Mouse (Mus musculus) embryonic facial prominence, embryonic 13.5 days (tissue): ENCODE measurements around the gene Zfp580. TPM values are rescaled to one million over a fixed set of nuclear protein-coding genes. Genes with fewer than 3 reads are reported as not detected.
"Not testable (repeated sequence)": the region's sequence is repeated elsewhere in the genome, so short reads cannot be mapped to it uniquely, and the experiment has no call there.

Experiments used
- ATAC-seq: fragments of 200-750 bp; cut with Nextera tagmentation; 2 replicates; pipeline ENCODE4 v1.8.0; 2017; ENCODE audit warnings: low read depth; ENCODE audit not compliant: insufficient number of reproducible peaks, insufficient read depth, low FRiP score, low TSS enrichment
- H3K27ac ChIP-seq: fragments of 300-500 bp; sonication (generic); 2 replicates; pipeline ENCODE4 v1.5.1; 2015; ENCODE audit warnings: moderate library complexity, mild to moderate bottlenecking, inconsistent platforms
- H3K27me3 ChIP-seq: fragments of 300-500 bp; sonication (generic); 2 replicates; pipeline ENCODE4 v1.6.1; 2015; ENCODE audit warnings: mild to moderate bottlenecking, inconsistent platforms
- H3K36me3 ChIP-seq: fragments of 300-500 bp; sonication (generic); 2 replicates; pipeline ENCODE4 v1.6.1; 2015; ENCODE audit warnings: mild to moderate bottlenecking, inconsistent platforms
- H3K4me1 ChIP-seq: fragments of 300-500 bp; sonication (generic); 2 replicates; pipeline ENCODE4 v1.6.1; 2015; ENCODE audit warnings: inconsistent platforms
- H3K4me2 ChIP-seq: fragments of 300-500 bp; sonication (generic); 2 replicates; pipeline ENCODE4 v1.6.1; 2015; ENCODE audit warnings: moderate library complexity, mild to moderate bottlenecking, inconsistent platforms
- H3K4me3 ChIP-seq: fragments of 300-500 bp; sonication (generic); 2 replicates; pipeline ENCODE4 v1.5.1; 2015; ENCODE audit warnings: mild to moderate bottlenecking, inconsistent platforms
- H3K9ac ChIP-seq: fragments of 300-500 bp; sonication (generic); 2 replicates; pipeline ENCODE4 v1.6.1; 2015; ENCODE audit warnings: mild to moderate bottlenecking, inconsistent platforms
- H3K9me3 ChIP-seq: fragments of 300-500 bp; sonication (generic); 2 replicates; pipeline ENCODE4 v1.6.1; 2016; ENCODE audit warnings: inconsistent platforms
- WGBS: fragments of 180-500 bp; shearing (Covaris S2); methylation state at CpG from one replicate; pipeline ENCODE4 v1.1.7; 2015; ENCODE audit warnings: mixed read lengths; 5-methylcytosine and 5-hydroxymethylcytosine counted together
- polyA plus RNA-seq: library from polyadenylated mRNA; unstranded; fragments of >200 nt; fragmentation: Nextera tagmentation; extraction: Ambion mirVana; gene quantifications from 2 replicates; pipeline ENCODE4 v1.2.1, GENCODE M21; 2015

The Zfp580 gene
- polyA plus RNA-seq, 1 experiment from 2014 or later, result 45.9 TPM

- Histone ChIP-seq H3K27ac (peak overlapping the region; percentile 97), H3K4me2 (peak overlapping the region; percentile 84), H3K36me3 (peaks cover 37% of the 10 kb centered on the region), H3K4me1 (peaks cover 27% of the 10 kb centered on the region), H3K4me3 (peak overlapping the region; percentile 79), H3K9ac (peak overlapping the region; percentile 97)
- WGBS, result 26% methylated on average over 8 of the region's 8 CpGs
- H3K27me3 ChIP-seq, H3K9me3 ChIP-seq, ATAC-seq: not testable (repeated sequence)
These were observed 31.8 kb upstream of the Zfp580 start for GRCm38 (mm10) chr7:5019576-5019975.

- Histone ChIP-seq H3K4me3 (peak within 1 kb of the TSS; percentile 79), H3K9ac (peak within 1 kb of the TSS; percentile 97), H3K4me2 (peak within 1 kb of the TSS; percentile 84), H3K9me3 (no peaks in the 10 kb centered on the region), H3K27me3 (no peaks in the 10 kb centered on the region), H3K4me1 (peaks cover 27% of the 10 kb centered on the region), H3K36me3 (peaks cover 43% of the 10 kb centered on the region), H3K27ac (peak within 1 kb of the TSS; percentile 97)
- ATAC-seq, result peak; percentile 84
- whole genome bisulfite sequencing, result under 1% methylated on average over 49 of the region's 49 CpGs
These were observed 31.2 kb upstream of the Zfp580 start, which contains the start of the genes Zfp865 and Ccdc106 for GRCm38 (mm10) chr7:5020000-5020681. Gene Zfp865 (plus strand): TSS chr7:5020376. Gene Ccdc106 (plus strand): TSS chr7:5020553.

- H3K4me2 ChIP-seq, result peak overlapping the region; percentile 84
- WGBS, result 1% methylated on average over 14 of the region's 15 CpGs
- H3K9ac ChIP-seq, result peak overlapping the region; percentile 97
- H3K27me3 ChIP-seq, result no peaks in the 10 kb centered on the region
- H3K27ac ChIP-seq, result peak overlapping the region; percentile 97
- H3K9me3 ChIP-seq, result no peaks in the 10 kb centered on the region
- H3K4me1 ChIP-seq, result peaks cover 27% of the 10 kb centered on the region
- H3K4me3 ChIP-seq, result peak overlapping the region; percentile 79
- ATAC-seq, result no peak; the same call in 1 of the 2 replicates
- H3K36me3 ChIP-seq, result peaks cover 48% of the 10 kb centered on the region
These were observed 30.7 kb upstream of the Zfp580 start for GRCm38 (mm10) chr7:5020685-5021084.

GRCm38 (mm10) chr7:5021197-5021596 lies 30.1 kb upstream of the Zfp580 start:
- H3K9me3 ChIP-seq, result no peaks in the 10 kb centered on the region
- H3K4me2 ChIP-seq, result peak overlapping the region; percentile 84
- 43% methylated on average over 5 of the region's 5 CpGs for WGBS
- H3K27me3 ChIP-seq, result no peaks in the 10 kb centered on the region
- peak overlapping the region; percentile 79 for H3K4me3 ChIP-seq
- no peak for ATAC-seq
- H3K9ac ChIP-seq, result peak overlapping the region; percentile 97
- H3K27ac ChIP-seq, result peak overlapping the region; percentile 97
- peaks cover 53% of the 10 kb centered on the region for H3K36me3 ChIP-seq
- peaks cover 22% of the 10 kb centered on the region for H3K4me1 ChIP-seq

GRCm38 (mm10) chr7:5029543-5029942 lies 21.8 kb upstream of the Zfp580 start:
- Histone ChIP-seq H3K36me3 (peaks cover 98% of the 10 kb centered on the region), H3K4me3 (peak overlapping the region; percentile 16), H3K4me1 (no peaks in the 10 kb centered on the region), H3K9ac (no peak overlapping the region), H3K27me3 (no peaks in the 10 kb centered on the region), H3K4me2 (no peak overlapping the region), H3K27ac (no peak overlapping the region), H3K9me3 (peaks cover 41% of the 10 kb centered on the region)
- 97% methylated on average over 22 of the region's 22 CpGs for WGBS
- no peak for ATAC-seq

GRCm38 (mm10) chr7:5029946-5030345 lies 21.4 kb upstream of the Zfp580 start:
- no peak overlapping the region for H3K27ac ChIP-seq
- no peak overlapping the region for H3K9ac ChIP-seq
- no peaks in the 10 kb centered on the region for H3K27me3 ChIP-seq
- H3K4me1 ChIP-seq, result no peaks in the 10 kb centered on the region
- H3K36me3 ChIP-seq, result peaks cover 98% of the 10 kb centered on the region
- peaks cover 41% of the 10 kb centered on the region for H3K9me3 ChIP-seq
- H3K4me2 ChIP-seq, result no peak overlapping the region
- WGBS, result 94% methylated on average over 21 of the region's 21 CpGs
- no peak for ATAC-seq
- H3K4me3 ChIP-seq, result peak overlapping the region; percentile 16

GRCm38 (mm10) chr7:5030554-5031275 lies 20.6 kb upstream of the Zfp580 start:
- H3K36me3 ChIP-seq, result peaks cover 98% of the 10 kb centered on the region
- ATAC-seq, result no peak
- WGBS, result 89% methylated on average over 63 of the region's 63 CpGs
- H3K27ac ChIP-seq, result no peak overlapping the region
- H3K4me2 ChIP-seq, result no peak overlapping the region
- H3K27me3 ChIP-seq, result no peaks in the 10 kb centered on the region
- H3K4me1 ChIP-seq, result no peaks in the 10 kb centered on the region
- H3K4me3 ChIP-seq, result peak overlapping the region; percentile 16; the same call in 1 of the 2 replicates
- H3K9ac ChIP-seq, result no peak overlapping the region
- peaks cover 46% of the 10 kb centered on the region for H3K9me3 ChIP-seq

GRCm38 (mm10) chr7:5031496-5031895 lies 19.8 kb upstream of the Zfp580 start:
- Histone ChIP-seq H3K9ac (no peak overlapping the region), H3K4me3 (no peak overlapping the region), H3K27me3 (no peaks in the 10 kb centered on the region), H3K36me3 (peaks cover 98% of the 10 kb centered on the region), H3K27ac (no peak overlapping the region), H3K4me1 (no peaks in the 10 kb centered on the region), H3K9me3 (peaks cover 54% of the 10 kb centered on the region), H3K4me2 (no peak overlapping the region)
- 80% methylated on average over 46 of the region's 46 CpGs for WGBS
- ATAC-seq, result no peak

- peaks cover 82% of the 10 kb centered on the region for H3K36me3 ChIP-seq
- H3K9ac ChIP-seq, result no peak within 1 kb of the TSS
- no peak within 1 kb of the TSS for H3K4me3 ChIP-seq
- H3K4me1 ChIP-seq, result peaks cover 6% of the 10 kb centered on the region
- no peak within 1 kb of the TSS for H3K27ac ChIP-seq
- peaks cover 53% of the 10 kb centered on the region for H3K9me3 ChIP-seq
- H3K4me2 ChIP-seq, result no peak within 1 kb of the TSS
- no peak for ATAC-seq
- no peaks in the 10 kb centered on the region for H3K27me3 ChIP-seq
- WGBS, result 91% methylated on average over 3 of the region's 3 CpGs
These were observed 17.5 kb upstream of the Zfp580 start, which contains the start of gene 4632433K11Rik for GRCm38 (mm10) chr7:5033818-5034217. Gene 4632433K11Rik (plus strand): TSS chr7:5034118.

GRCm38 (mm10) chr7:5035628-5036027 lies 15.7 kb upstream of the Zfp580 start:
- Histone ChIP-seq H3K9me3 (peaks cover 35% of the 10 kb centered on the region), H3K4me3 (no peak overlapping the region), H3K4me1 (peaks cover 9% of the 10 kb centered on the region), H3K27me3 (no peaks in the 10 kb centered on the region), H3K4me2 (no peak overlapping the region), H3K9ac (no peak overlapping the region), H3K36me3 (peaks cover 64% of the 10 kb centered on the region), H3K27ac (no peak overlapping the region)
- no peak for ATAC-seq
- 97% methylated on average over 17 of the region's 17 CpGs for WGBS

GRCm38 (mm10) chr7:5036136-5036535 lies 15.2 kb upstream of the Zfp580 start:
- Histone ChIP-seq H3K4me3 (no peak overlapping the region), H3K9me3 (peaks cover 30% of the 10 kb centered on the region), H3K9ac (no peak overlapping the region), H3K27ac (no peak overlapping the region), H3K4me1 (peaks cover 9% of the 10 kb centered on the region), H3K36me3 (peaks cover 62% of the 10 kb centered on the region), H3K4me2 (no peak overlapping the region), H3K27me3 (no peaks in the 10 kb centered on the region)
- no peak for ATAC-seq
- 94% methylated on average over 9 of the region's 9 CpGs for WGBS
